In the genomic region with DNA sequence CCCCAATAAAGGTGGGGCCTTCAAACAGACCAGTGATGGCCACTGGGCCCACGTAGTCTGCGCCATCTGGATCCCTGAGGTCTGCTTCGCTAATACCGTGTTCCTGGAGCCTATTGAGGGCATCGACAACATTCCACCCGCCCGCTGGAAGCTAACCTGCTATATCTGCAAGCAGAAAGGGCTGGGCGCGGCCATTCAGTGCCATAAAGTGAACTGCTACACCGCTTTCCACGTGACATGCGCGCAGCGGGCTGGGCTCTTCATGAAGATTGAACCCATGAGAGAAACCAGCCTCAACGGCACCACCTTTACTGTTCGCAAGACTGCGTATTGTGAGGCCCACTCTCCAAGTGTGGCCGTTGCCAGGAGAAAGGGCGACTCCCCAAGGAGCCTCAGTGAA, we compare ENCODE assay signal across 27 mouse cellular contexts. TPM values are rescaled to one million over a fixed set of nuclear protein-coding genes. Genes with fewer than 3 reads are reported as not detected.
DNase-seq lines count a peak whose midpoint lies in the region; ATAC-seq and TF ChIP-seq lines count a peak whose summit lies in the region.
"Had no signal": no experiment of that assay in that cellular context is flagged by ENCODE, and none has a peak within 500 bp of the region (broad histone marks: within the 10 kb centered on the region; RNA-seq: fewer than 3 reads in every experiment).

No protein-coding gene starts in this region.

- H3K27me3 ChIP-seq in liver, embryonic 11.5 days (replicated peaks; ENCODE audit: control insufficient read depth, insufficient read depth, low read length) = no peaks in the 10 kb centered on the region
- no peaks in the 10 kb centered on the region for H3K27me3 ChIP-seq in intestine, postnatal 0 days (replicated peaks; ENCODE audit: control insufficient read depth, insufficient read depth, low read length)
- H3K27me3 ChIP-seq in small intestine, adult 2 months (ENCODE audit: control insufficient read depth, insufficient read depth, low read length) = no peaks in the 10 kb centered on the region
- H3K27me3 ChIP-seq in forebrain, embryonic 13.5 days = no peaks in the 10 kb centered on the region
- H3K27me3 ChIP-seq in forebrain, embryonic 11.5 days (ENCODE audit: control insufficient read depth, insufficient read depth, low read length) = no peaks in the 10 kb centered on the region
- H3K27me3 ChIP-seq: embryonic facial prominence, embryonic 15.5 days; forebrain, embryonic 12.5 days; heart, embryonic 13.5 days; hindbrain, embryonic 15.5 days had no signal

- no peak overlapping the region for H3K4me2 ChIP-seq in liver, embryonic 11.5 days
- H3K4me2 ChIP-seq in intestine, postnatal 0 days (replicated peaks; ENCODE audit: low read depth) = peak overlapping the region; percentile 44
- no peak overlapping the region for H3K4me2 ChIP-seq in forebrain, embryonic 13.5 days
- no peak overlapping the region for H3K4me2 ChIP-seq in forebrain, embryonic 11.5 days (ENCODE audit: low read depth, low read length, severe bottlenecking)
- H3K4me2 ChIP-seq: embryonic facial prominence, embryonic 15.5 days; forebrain, embryonic 12.5 days; heart, embryonic 13.5 days; hindbrain, embryonic 15.5 days had no signal

- no peak overlapping the region for H3K9ac ChIP-seq in liver, embryonic 11.5 days (ENCODE audit: low read depth, low read length)
- H3K9ac ChIP-seq in ES-E14 (ENCODE audit: insufficient read depth, low read depth, low read length, poor library complexity, severe bottlenecking) = 0 out of 2 replicates have a peak overlapping the region, but pooled peaks have one; percentile 10
- H3K9ac ChIP-seq in intestine, postnatal 0 days (ENCODE audit: low read depth, low read length) = no peak overlapping the region
- H3K9ac ChIP-seq in forebrain, embryonic 13.5 days = no peak overlapping the region
- H3K9ac ChIP-seq in forebrain, embryonic 11.5 days (ENCODE audit: low read length) = no peak overlapping the region
- H3K9ac ChIP-seq: embryonic facial prominence, embryonic 15.5 days; forebrain, embryonic 12.5 days; heart, embryonic 13.5 days; hindbrain, embryonic 15.5 days had no signal

- no peak for TF ChIP-seq CTCF in intestine, postnatal 0 days (IDR thresholded peaks at IDR 0.05; ENCODE audit: low read depth)
- TF ChIP-seq CTCF in small intestine, adult 2 months (IDR thresholded peaks at IDR 0.05; ENCODE audit: extremely low read depth, insufficient read length, insufficient replicate concordance, low read depth, low read length) = no peak

- H3K4me1 ChIP-seq in liver, embryonic 11.5 days (replicated peaks; ENCODE audit: control insufficient read depth, insufficient read depth, low read length) = peaks cover 66% of the 10 kb centered on the region
- peaks cover 0 to 28% of the 10 kb centered on the region in 2 experiments; a peak in 3 of 4 replicates for H3K4me1 ChIP-seq in ES-E14 (ENCODE audit: control insufficient read depth in 2 of 2, insufficient read depth in 2 of 2, low read length in 2 of 2, poor library complexity in 1 of 2)
- H3K4me1 ChIP-seq in intestine, postnatal 0 days (replicated peaks; ENCODE audit: control insufficient read depth, insufficient read depth, low read length) = no peaks in the 10 kb centered on the region; the same call in 1 of the 2 replicates
- peaks cover 43% of the 10 kb centered on the region for H3K4me1 ChIP-seq in small intestine, adult 2 months (ENCODE audit: control insufficient read depth, insufficient read depth, insufficient read length, low read length)
- peaks cover 16% of the 10 kb centered on the region for H3K4me1 ChIP-seq in forebrain, embryonic 13.5 days
- H3K4me1 ChIP-seq in forebrain, embryonic 11.5 days (replicated peaks; ENCODE audit: control insufficient read depth, insufficient read depth, low read length) = 0 out of 2 replicates have a peak, but pooled peaks cover 4% of the 10 kb centered on the region

- in situ Hi-C loops in ES-E14 (cut with MboI; ENCODE audit: low sequenced_read_pairs in 2 of 2, unreplicated experiment in 2 of 2) = no loop called here

- TF ChIP-seq POLR2A in small intestine, adult 2 months (IDR thresholded peaks at IDR 0.05; ENCODE audit: low read depth, low read length) = no peak

- peaks cover 42% of the 10 kb centered on the region for H3K36me3 ChIP-seq in liver, embryonic 11.5 days (ENCODE audit: control insufficient read depth, insufficient read depth, low read length)
- H3K36me3 ChIP-seq in ES-E14 (ENCODE audit: control insufficient read depth, insufficient read depth, low read length, poor library complexity, severe bottlenecking) = peaks cover 39% of the 10 kb centered on the region
- H3K36me3 ChIP-seq in intestine, postnatal 0 days (ENCODE audit: control insufficient read depth, insufficient read depth) = peaks cover 49% of the 10 kb centered on the region
- H3K36me3 ChIP-seq in small intestine, adult 2 months (ENCODE audit: control insufficient read depth, insufficient read depth, low read length) = peaks cover 21% of the 10 kb centered on the region
- peaks cover 60% of the 10 kb centered on the region for H3K36me3 ChIP-seq in forebrain, embryonic 13.5 days (ENCODE audit: poor library complexity, severe bottlenecking)
- peaks cover 21% of the 10 kb centered on the region for H3K36me3 ChIP-seq in forebrain, embryonic 11.5 days (ENCODE audit: control insufficient read depth, insufficient read depth, low read length)

- H3K9me3 ChIP-seq in liver, embryonic 11.5 days (ENCODE audit: control insufficient read depth, low read length) = no peaks in the 10 kb centered on the region
- no peaks in the 10 kb centered on the region for H3K9me3 ChIP-seq in ES-E14 (ENCODE audit: control insufficient read depth, insufficient read depth, low read depth, low read length)
- no peaks in the 10 kb centered on the region for H3K9me3 ChIP-seq in intestine, postnatal 0 days (ENCODE audit: control insufficient read depth)
- H3K9me3 ChIP-seq in forebrain, embryonic 13.5 days (replicated peaks) = no peaks in the 10 kb centered on the region
- H3K9me3 ChIP-seq in forebrain, embryonic 11.5 days (ENCODE audit: control insufficient read depth, low read length) = no peaks in the 10 kb centered on the region
- H3K9me3 ChIP-seq: embryonic facial prominence, embryonic 15.5 days; forebrain, embryonic 12.5 days; heart, embryonic 13.5 days; hindbrain, embryonic 15.5 days had no signal

- no peak for ATAC-seq in liver, embryonic 11.5 days (replicated peaks; ENCODE audit: low FRiP score)
- peak; percentile 61 for ATAC-seq in intestine, postnatal 0 days
- no peak for ATAC-seq in forebrain, embryonic 13.5 days
- no peak for ATAC-seq in forebrain, embryonic 11.5 days (replicated peaks; ENCODE audit: low FRiP score)
- ATAC-seq: CD4-positive, CD25-positive, alpha-beta regulatory T cell, adult 4 months had no signal

- no peak for DNase-seq in liver, embryonic 11.5 days (ENCODE audit: low spot score)
- DNase-seq in liver (no peak), ES-E14 (ENCODE audit: low read depth, low spot score) (no peak)
- no peak for DNase-seq in forebrain, embryonic 11.5 days (ENCODE audit: low spot score)
- DNase-seq: adrenal gland, adult 8-10 months; adrenal gland, postnatal 36 days; B cell, adult 2 months; cerebellum, adult 11 months; cerebellum, adult 8-10 months; cerebellum, postnatal 14 days; embryo, embryonic 11 days; gastrocnemius, adult 2 months; gastrocnemius, postnatal 25 days; heart, adult 11 months; heart, postnatal 36 days had no signal

- 94% methylated on average over 19 of the region's 19 CpGs for WGBS in liver, embryonic 11.5 days
- 53% methylated on average over 19 of the region's 19 CpGs for WGBS in intestine, postnatal 0 days
- 40% methylated on average over 19 of the region's 19 CpGs for WGBS in small intestine, adult 2 months
- 97% methylated on average over 19 of the region's 19 CpGs for WGBS in forebrain, embryonic 13.5 days
- WGBS in forebrain, embryonic 11.5 days = 97% methylated on average over 19 of the region's 19 CpGs

- peak overlapping the region; percentile 16; the same call in 1 of the 2 replicates for H3K27ac ChIP-seq in liver, embryonic 11.5 days (ENCODE audit: low read depth, low read length)
- no peak overlapping the region for H3K27ac ChIP-seq in ES-E14 (ENCODE audit: insufficient read depth, low read depth, low read length, poor library complexity, severe bottlenecking)
- peak overlapping the region; percentile 73 for H3K27ac ChIP-seq in intestine, postnatal 0 days (ENCODE audit: low read depth, low read length)
- H3K27ac ChIP-seq in small intestine, adult 2 months (ENCODE audit: insufficient read depth, low read depth, low read length) = peak overlapping the region; percentile 70
- H3K27ac ChIP-seq in forebrain, embryonic 13.5 days = no peak overlapping the region
- H3K27ac ChIP-seq in forebrain, embryonic 11.5 days (ENCODE audit: low read depth, low read length) = no peak overlapping the region
- H3K27ac ChIP-seq: embryonic facial prominence, embryonic 15.5 days; forebrain, embryonic 12.5 days; gastrocnemius, adult 2 months; heart, embryonic 13.5 days; hindbrain, embryonic 15.5 days had no signal

- no peak overlapping the region for H3K4me3 ChIP-seq in liver, embryonic 11.5 days (ENCODE audit: low read depth, low read length)
- peak overlapping the region; percentile 19 to 23; a peak in 2 of 4 replicates for H3K4me3 ChIP-seq in ES-E14 (ENCODE audit: insufficient read depth in 1 of 2, low read depth in 1 of 2, low read length in 2 of 2, poor library complexity in 1 of 2, severe bottlenecking in 1 of 2)
- peak overlapping the region; percentile 2; the same call in 1 of the 2 replicates for H3K4me3 ChIP-seq in intestine, postnatal 0 days (ENCODE audit: low read depth, low read length)
- peak overlapping the region; percentile 26 for H3K4me3 ChIP-seq in small intestine, adult 2 months (ENCODE audit: low read depth, low read length)
- no peak overlapping the region for H3K4me3 ChIP-seq in forebrain, embryonic 13.5 days
- no peak overlapping the region for H3K4me3 ChIP-seq in forebrain, embryonic 11.5 days (ENCODE audit: low read depth, low read length)
- H3K4me3 ChIP-seq: embryonic facial prominence, embryonic 15.5 days; forebrain, embryonic 12.5 days; gastrocnemius, adult 2 months; heart, embryonic 13.5 days; hindbrain, embryonic 15.5 days had no signal

RNA-seq across cellular contexts. Expression of gene Brpf3, which starts 5.9 kb away (rescaled TPM):
- polyA plus RNA-seq in liver, embryonic 11.5 days (2014; fragmentation: Nextera tagmentation; extraction: Ambion mirVana) = 29.3 and 34.8 TPM in 2 replicates
- total RNA-seq in ES-E14 (2012; rRNA removed) = 20.5 and 24.5 TPM in 2 replicates
- 42.9 and 44.4 TPM in 2 replicates for polyA plus RNA-seq in intestine, postnatal 0 days (2015; fragmentation: Nextera tagmentation; extraction: Ambion mirVana)
- polyA plus RNA-seq in small intestine, adult 2 months (2012; rRNA removed) = 39.3 and 109 TPM in 2 replicates
- polyA plus RNA-seq in forebrain, embryonic 13.5 days (2015; fragmentation: Nextera tagmentation; extraction: Ambion mirVana) = 10.2 and 11.3 TPM in 2 replicates
- polyA plus RNA-seq in forebrain, embryonic 11.5 days (2014; fragmentation: Nextera tagmentation; extraction: Ambion mirVana) = 13.1 and 17.3 TPM in 2 replicates

RNA-seq across cellular contexts. Expression of gene Mapk13, which starts 37.7 kb away (rescaled TPM):
- polyA plus RNA-seq in liver, embryonic 11.5 days (2014; fragmentation: Nextera tagmentation; extraction: Ambion mirVana) = 5.0 and 5.5 TPM in 2 replicates
- total RNA-seq in ES-E14 (2012; rRNA removed) = 7.1 and 14.6 TPM in 2 replicates
- polyA plus RNA-seq in intestine, postnatal 0 days (2015; fragmentation: Nextera tagmentation; extraction: Ambion mirVana) = 204 and 222 TPM in 2 replicates
- 108 and 266 TPM in 2 replicates for polyA plus RNA-seq in small intestine, adult 2 months (2012; rRNA removed)
- 0.72 and 1.1 TPM in 2 replicates for polyA plus RNA-seq in forebrain, embryonic 13.5 days (2015; fragmentation: Nextera tagmentation; extraction: Ambion mirVana)
- polyA plus RNA-seq in forebrain, embryonic 11.5 days (2014; fragmentation: Nextera tagmentation; extraction: Ambion mirVana) = 2.3 and 2.7 TPM in 2 replicates
- polyA plus RNA-seq: CD4-positive, CD25-positive, alpha-beta regulatory T cell, adult 4 months; erythroblast, embryonic 14.5 days had no signal

RNA-seq across cellular contexts. Expression of gene Pnpla1, which starts 51.4 kb away (rescaled TPM):
- polyA plus RNA-seq in liver, embryonic 11.5 days (2014; fragmentation: Nextera tagmentation; extraction: Ambion mirVana) = 0.05 TPM in 1 of 2 replicates, not detected in the other
- 0.05 and 0.27 TPM in 2 replicates for total RNA-seq in ES-E14 (2012; rRNA removed)
- 0.12 and 0.20 TPM in 2 replicates for polyA plus RNA-seq in intestine, postnatal 0 days (2015; fragmentation: Nextera tagmentation; extraction: Ambion mirVana)
- polyA plus RNA-seq in small intestine, adult 2 months (2012; rRNA removed) = 0.46 and 0.77 TPM in 2 replicates
- not detected in 2 replicates for polyA plus RNA-seq in forebrain, embryonic 13.5 days (2015; fragmentation: Nextera tagmentation; extraction: Ambion mirVana)
- polyA plus RNA-seq in forebrain, embryonic 11.5 days (2014; fragmentation: Nextera tagmentation; extraction: Ambion mirVana) = not detected in 2 replicates
- total RNA-seq: common myeloid progenitor, adult 5-6 weeks; gastrocnemius, adult 2 months; gastrocnemius, postnatal 25 days; heart, postnatal 36 days had no signal
- polyA plus RNA-seq: CD4-positive, CD25-positive, alpha-beta regulatory T cell, adult 4 months; embryonic facial prominence, embryonic 11.5 days; erythroblast, embryonic 14.5 days; forebrain, embryonic 12.5 days; heart, embryonic 13.5 days; hindbrain, embryonic 11.5 days had no signal

Comparison
In these comparisons a context has a peak if more than half of its experiments do, and no peak if none do; other contexts are left out.
1. H3K27ac ChIP-seq: peak in liver, embryonic 11.5 days (single experiment), intestine, postnatal 0 days (single experiment) and small intestine, adult 2 months (single experiment); none in ES-E14 (single experiment), forebrain, embryonic 13.5 days (single experiment) and forebrain, embryonic 11.5 days (single experiment).
2. H3K4me3 ChIP-seq: peak in ES-E14 (2 of 2), intestine, postnatal 0 days (single experiment) and small intestine, adult 2 months (single experiment); none in liver, embryonic 11.5 days (single experiment), forebrain, embryonic 13.5 days (single experiment) and forebrain, embryonic 11.5 days (single experiment).
3. RNA of gene Mapk13, which starts 37.7 kb away (polyA plus RNA-seq): 108 to 266 TPM in small intestine, adult 2 months and 204 to 222 TPM in intestine, postnatal 0 days; 5.0 to 5.5 TPM in liver, embryonic 11.5 days, 2.3 to 2.7 TPM in forebrain, embryonic 11.5 days and 0.72 to 1.1 TPM in forebrain, embryonic 13.5 days; every median in the first group is over 10 times any median in the second.